In the genomic region with DNA sequence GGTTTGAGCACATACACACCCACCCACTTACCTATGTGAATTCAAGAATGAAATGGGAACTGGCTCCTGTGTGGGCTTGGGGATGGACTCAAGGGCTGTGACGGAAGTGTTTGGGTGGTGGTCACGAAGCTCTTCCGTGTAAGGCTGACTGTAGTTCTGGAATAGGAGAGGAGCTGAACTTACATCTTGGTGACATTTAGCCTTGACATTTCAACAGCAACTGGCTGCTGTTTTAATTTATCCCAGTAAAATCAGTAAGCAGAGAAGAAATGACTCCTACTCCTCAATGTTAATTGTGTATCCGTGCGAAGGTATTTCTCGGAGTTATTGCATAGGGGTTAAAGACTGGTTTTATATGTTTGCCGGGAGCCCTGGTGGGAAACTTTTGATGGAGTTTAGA, we compare ENCODE assay signal across 37 mouse cellular contexts. TPM values are rescaled to one million over a fixed set of nuclear protein-coding genes. Genes with fewer than 3 reads are reported as not detected.
"Had no signal": no experiment of that assay in that cellular context is flagged by ENCODE, and none has a peak within 500 bp of the region (broad histone marks: within the 10 kb centered on the region; RNA-seq: fewer than 3 reads in every experiment).

No protein-coding gene starts in this region.

- H3K9me3 ChIP-seq: heart, embryonic 10.5 days; heart, embryonic 12.5 days; heart, embryonic 13.5 days; heart, embryonic 15.5 days; hindbrain, embryonic 10.5 days; hindbrain, embryonic 12.5 days; hindbrain, embryonic 13.5 days; hindbrain, embryonic 15.5 days; intestine, embryonic 15.5 days; kidney, embryonic 15.5 days had no signal

- H3K36me3 ChIP-seq: heart, embryonic 10.5 days; heart, embryonic 12.5 days; heart, embryonic 13.5 days; heart, embryonic 15.5 days; hindbrain, embryonic 10.5 days; hindbrain, embryonic 12.5 days; hindbrain, embryonic 13.5 days; hindbrain, embryonic 15.5 days; intestine, embryonic 15.5 days; kidney, embryonic 15.5 days had no signal

- H3K4me3 ChIP-seq: heart, embryonic 10.5 days; heart, embryonic 12.5 days; heart, embryonic 13.5 days; heart, embryonic 15.5 days; hindbrain, embryonic 10.5 days; hindbrain, embryonic 12.5 days; hindbrain, embryonic 13.5 days; hindbrain, embryonic 15.5 days; intestine, embryonic 15.5 days; kidney, embryonic 15.5 days; layer of hippocampus, adult 2 months had no signal

- H3K4me2 ChIP-seq: heart, embryonic 11.5 days; heart, embryonic 12.5 days; heart, embryonic 13.5 days; heart, embryonic 15.5 days; hindbrain, embryonic 12.5 days; hindbrain, embryonic 13.5 days; hindbrain, embryonic 14.5 days; hindbrain, embryonic 15.5 days; intestine, embryonic 15.5 days; kidney, embryonic 15.5 days had no signal

- H3K27me3 ChIP-seq: intestine, embryonic 15.5 days had no signal

- H3K27ac ChIP-seq: heart, embryonic 10.5 days; heart, embryonic 13.5 days; heart, embryonic 15.5 days; hindbrain, embryonic 10.5 days; hindbrain, embryonic 12.5 days; hindbrain, embryonic 13.5 days; hindbrain, embryonic 14.5 days; hindbrain, embryonic 15.5 days; hindbrain, postnatal 0 days; intestine, embryonic 15.5 days; kidney, embryonic 15.5 days; kidney, postnatal 0 days; layer of hippocampus, adult 2 months had no signal

- DNase-seq: heart, postnatal 10 days; heart, postnatal 14 days; heart, postnatal 36 days; heart, postnatal 4 days; kidney, adult 11 months; kidney, adult 18-20 months; kidney, adult 2 months; kidney, adult 8-10 months; kidney, adult 9 months; kidney, postnatal 10 days; kidney, postnatal 14 days; kidney, postnatal 25 days; kidney, postnatal 36 days; kidney, postnatal 4 days; layer of hippocampus, adult 9-11 months; layer of hippocampus, postnatal 36 days had no signal

- ATAC-seq: hindbrain, embryonic 16.5 days; hindbrain, postnatal 0 days; inflammation-experienced regulatory T-cells, adult 6 months; intestine, embryonic 15.5 days; intestine, embryonic 16.5 days; intestine, postnatal 0 days had no signal

- H3K9ac ChIP-seq: heart, embryonic 12.5 days; heart, embryonic 13.5 days; heart, embryonic 15.5 days; hindbrain, embryonic 12.5 days; hindbrain, embryonic 13.5 days; hindbrain, embryonic 14.5 days; hindbrain, embryonic 15.5 days; intestine, embryonic 15.5 days; kidney, embryonic 15.5 days had no signal

RNA-seq across cellular contexts. Expression of gene Ccdc73, which starts 15.1 kb away (rescaled TPM):
- total RNA-seq: hindbrain, postnatal 0 days; layer of hippocampus, adult 18-20 months had no signal
- polyA plus RNA-seq: large intestine, adult 2 months had no signal
